In the genomic region with DNA sequence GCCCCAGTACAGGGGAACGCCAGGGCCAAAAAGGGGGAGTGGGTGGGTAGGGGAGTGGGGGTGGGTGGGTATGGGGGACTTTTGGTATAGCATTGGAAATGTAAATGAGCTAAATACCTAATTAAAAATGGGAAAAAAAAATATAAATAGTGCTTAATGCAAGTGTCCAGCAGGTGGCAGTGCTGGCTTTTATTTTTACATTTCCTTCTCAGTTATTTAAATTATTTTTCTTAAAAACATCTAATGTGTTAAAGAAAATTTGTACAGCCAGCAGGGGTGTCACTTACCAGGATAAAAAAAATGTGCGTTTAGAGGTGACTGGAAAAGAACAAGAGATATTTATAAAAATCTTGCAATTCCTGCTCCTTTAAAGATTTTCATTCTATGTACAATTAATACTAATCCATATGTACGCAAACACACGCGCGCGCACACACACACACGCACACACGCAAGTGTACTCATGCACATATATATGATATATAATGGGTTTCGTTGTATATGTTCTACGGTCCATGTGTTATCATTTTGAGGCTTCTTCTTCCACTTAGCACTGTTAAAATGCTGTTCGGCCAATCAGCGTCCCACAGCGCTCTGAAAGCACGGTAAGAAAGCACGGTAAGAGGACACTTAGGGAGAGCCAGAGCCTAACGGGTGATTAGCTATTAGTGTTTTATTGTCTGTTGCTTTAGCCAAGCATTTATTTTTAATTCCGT, we compare ENCODE assay signal across 8 mouse cellular contexts.
A peak's percentile ranks its signal among the peaks of the same experiment; 100 is the strongest.
DNase-seq lines count a peak whose midpoint lies in the region; ATAC-seq lines count a peak whose summit lies in the region.

No protein-coding gene starts in this region.

- no peaks in the 10 kb centered on the region for H3K27me3 ChIP-seq in heart, embryonic 16.5 days (ENCODE audit: control insufficient read depth, insufficient read depth, low read length)
- H3K27me3 ChIP-seq in forebrain, embryonic 13.5 days: no peaks in the 10 kb centered on the region
- no peaks in the 10 kb centered on the region for H3K27me3 ChIP-seq in neural tube, embryonic 13.5 days

- no peaks in the 10 kb centered on the region for H3K4me1 ChIP-seq in heart, embryonic 16.5 days (ENCODE audit: control insufficient read depth, insufficient read depth, low read length)
- H3K4me1 ChIP-seq in forebrain, embryonic 13.5 days: no peaks in the 10 kb centered on the region
- H3K4me1 ChIP-seq in neural tube, embryonic 13.5 days (replicated peaks): no peaks in the 10 kb centered on the region

- H3K4me3 ChIP-seq in heart, embryonic 16.5 days (ENCODE audit: low read length): no peak overlapping the region
- no peak overlapping the region for H3K4me3 ChIP-seq in forebrain, embryonic 13.5 days
- no peak overlapping the region for H3K4me3 ChIP-seq in neural tube, embryonic 13.5 days

- H3K4me2 ChIP-seq in heart, embryonic 16.5 days (ENCODE audit: low read depth, low read length): peak overlapping the region; percentile 18; the same call in 1 of the 2 replicates
- H3K4me2 ChIP-seq in forebrain, embryonic 13.5 days: no peak overlapping the region
- H3K4me2 ChIP-seq in neural tube, embryonic 13.5 days: peak overlapping the region; percentile 22; the same call in 1 of the 2 replicates

- WGBS in heart, embryonic 16.5 days: 63% methylated on average over 18 of the region's 18 CpGs
- WGBS in forebrain, embryonic 13.5 days: 69% methylated on average over 18 of the region's 18 CpGs
- whole genome bisulfite sequencing in neural tube, embryonic 13.5 days: 62% methylated on average over 18 of the region's 18 CpGs

- no peak for ATAC-seq in heart, embryonic 16.5 days (replicated peaks; ENCODE audit: extremely low read depth, insufficient read depth, low FRiP score)
- peak; percentile 63; the same call in 1 of the 2 replicates for ATAC-seq in forebrain, embryonic 13.5 days
- peak; percentile 72; the same call in 1 of the 2 replicates for ATAC-seq in neural tube, embryonic 13.5 days (ENCODE audit: low read depth)

- no peaks in the 10 kb centered on the region for H3K36me3 ChIP-seq in heart, embryonic 16.5 days (ENCODE audit: control insufficient read depth, insufficient read depth)
- no peaks in the 10 kb centered on the region for H3K36me3 ChIP-seq in forebrain, embryonic 13.5 days (ENCODE audit: poor library complexity, severe bottlenecking)
- H3K36me3 ChIP-seq in neural tube, embryonic 13.5 days: no peaks in the 10 kb centered on the region

- H3K9ac ChIP-seq in heart, embryonic 16.5 days (ENCODE audit: low read length): no peak overlapping the region
- no peak overlapping the region for H3K9ac ChIP-seq in forebrain, embryonic 13.5 days
- H3K9ac ChIP-seq in neural tube, embryonic 13.5 days: no peak overlapping the region

- no peak for DNase-seq in heart, postnatal 25 days (ENCODE audit: low spot score)
- peak; percentile 54 for DNase-seq in right cerebral cortex, postnatal 14 days
- no peak for DNase-seq in right cerebral cortex, adult 18-20 months
- no peak for DNase-seq in left cerebral cortex, adult 8-10 months (ENCODE audit: low spot score in 2 of 2)
- DNase-seq in kidney, adult 11 months: no peak

- H3K9me3 ChIP-seq in heart, embryonic 16.5 days (replicated peaks; ENCODE audit: control insufficient read depth, low read length): no peaks in the 10 kb centered on the region
- no peaks in the 10 kb centered on the region for H3K9me3 ChIP-seq in forebrain, embryonic 13.5 days (replicated peaks)
- H3K9me3 ChIP-seq in neural tube, embryonic 13.5 days: no peaks in the 10 kb centered on the region

- intact Hi-C loops in heart, postnatal 25 days (cut with DNase I): loop anchor here (2.0 to 10.0 kb wide), 3 partner anchors 460 to 890 kb away; no protein-coding TSS in a partner anchor

- no peak overlapping the region for H3K27ac ChIP-seq in heart, embryonic 16.5 days (ENCODE audit: low read length)
- no peak overlapping the region for H3K27ac ChIP-seq in forebrain, embryonic 13.5 days
- no peak overlapping the region for H3K27ac ChIP-seq in neural tube, embryonic 13.5 days (replicated peaks)
